Comparison of ENCODE assay signal across 8 mouse cellular contexts in the genomic region with DNA sequence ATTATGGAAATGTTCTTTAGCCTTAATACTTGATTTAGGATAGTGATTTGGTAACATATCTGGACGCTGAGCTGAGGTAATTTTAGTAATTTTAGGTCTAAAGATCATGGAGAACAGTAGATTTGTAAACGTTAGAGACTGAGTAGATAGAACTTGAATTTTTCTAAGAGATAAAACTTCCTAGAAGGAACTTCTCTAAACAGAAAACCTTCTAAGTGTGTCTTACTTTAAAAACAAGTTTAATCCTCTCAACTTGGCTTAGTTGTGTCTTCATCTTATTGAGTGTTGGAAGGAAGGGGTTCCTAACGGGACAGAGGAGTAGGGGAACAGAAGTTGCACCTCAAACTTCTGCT.
DNase-seq lines count a peak whose midpoint lies in the region; ATAC-seq and TF ChIP-seq lines count a peak whose summit lies in the region.

No protein-coding gene starts in this region.

- DNase-seq in heart, adult 8-10 months (ENCODE audit: low spot score) = no peak
- DNase-seq in CH12.LX (ENCODE audit: extremely low read depth) (no peak), adipocyte (ENCODE audit: low spot score) (no peak)
- no peak for DNase-seq in right cerebral cortex, postnatal 4 days

- peak overlapping the region; percentile 79 for H3K4me2 ChIP-seq in heart, embryonic 11.5 days
- H3K4me2 ChIP-seq in CH12.LX (ENCODE audit: insufficient read depth, low read depth, poor library complexity, severe bottlenecking) = peak overlapping the region; percentile 98; the same call in 1 of the 2 replicates
- peak overlapping the region; percentile 86 for H3K4me2 ChIP-seq in forebrain, embryonic 15.5 days (replicated peaks)
- H3K4me2 ChIP-seq in liver, embryonic 15.5 days = peak overlapping the region; percentile 89

- H3K9ac ChIP-seq in heart, embryonic 11.5 days (ENCODE audit: low read depth, low read length) = peak overlapping the region; percentile 89
- H3K9ac ChIP-seq in CH12.LX (ENCODE audit: insufficient read depth, low read depth) = peak overlapping the region; percentile 95
- 0 out of 2 replicates have a peak overlapping the region, but pooled peaks have one; percentile 72 for H3K9ac ChIP-seq in forebrain, embryonic 15.5 days (replicated peaks)
- H3K9ac ChIP-seq in liver, embryonic 15.5 days = peak overlapping the region; percentile 97

- peak overlapping the region; percentile 82 for H3K4me3 ChIP-seq in heart, embryonic 11.5 days (ENCODE audit: low read depth, low read length)
- peak overlapping the region; percentile 79 to 99 (median 83) for H3K4me3 ChIP-seq in CH12.LX (replicated peaks in 1 of 3; ENCODE audit: low read depth in 2 of 3, low read length in 2 of 3, poor library complexity in 1 of 3)
- H3K4me3 ChIP-seq in forebrain, embryonic 15.5 days = no peak overlapping the region
- peak overlapping the region; percentile 86 for H3K4me3 ChIP-seq in liver, embryonic 15.5 days (replicated peaks)

- in situ Hi-C loops in CH12.LX (cut with MboI; ENCODE audit: low pct_ligation_motif_present, low pct_unique_long_range_greater_than_20kb, low sequenced_read_pairs) = loop anchor here (5.0 kb wide), 1 partner anchor 58 kb away; no protein-coding TSS in a partner anchor

- no peak for TF ChIP-seq CTCF in CH12.LX (conservative IDR thresholded peaks at IDR 0.05 in 1 of 2, IDR thresholded peaks at IDR 0.05 in 1 of 2; ENCODE audit: low read depth in 2 of 2, low read length in 2 of 2)

- peaks cover 7% of the 10 kb centered on the region; the same call in 1 of the 2 replicates for H3K27me3 ChIP-seq in heart, embryonic 11.5 days (ENCODE audit: control insufficient read depth, insufficient read depth, low read length)
- no peaks in the 10 kb centered on the region for H3K27me3 ChIP-seq in CH12.LX (replicated peaks)
- H3K27me3 ChIP-seq in forebrain, embryonic 15.5 days = no peaks in the 10 kb centered on the region
- no peaks in the 10 kb centered on the region for H3K27me3 ChIP-seq in liver, embryonic 15.5 days

- H3K9me3 ChIP-seq in heart, embryonic 11.5 days (replicated peaks; ENCODE audit: control insufficient read depth, low read length) = no peaks in the 10 kb centered on the region; the same call in 1 of the 2 replicates
- no peaks in the 10 kb centered on the region for H3K9me3 ChIP-seq in CH12.LX (replicated peaks; ENCODE audit: low read length)
- no peaks in the 10 kb centered on the region for H3K9me3 ChIP-seq in forebrain, embryonic 15.5 days
- no peaks in the 10 kb centered on the region for H3K9me3 ChIP-seq in liver, embryonic 15.5 days (replicated peaks)

- ATAC-seq in heart, embryonic 11.5 days (replicated peaks; ENCODE audit: insufficient number of reproducible peaks, low FRiP score, low TSS enrichment) = no peak
- ATAC-seq in forebrain, embryonic 15.5 days (replicated peaks) = no peak
- ATAC-seq in liver, embryonic 15.5 days (ENCODE audit: insufficient read depth) = no peak
- ATAC-seq in cerebellum, adult (ENCODE audit: insufficient number of reproducible peaks, low FRiP score, low TSS enrichment) = no peak

- TF ChIP-seq POLR2A in CH12.LX (IDR thresholded peaks at IDR 0.05; ENCODE audit: low read depth, low read length) = no peak

- no peak for TF ChIP-seq EP300 in CH12.LX (IDR thresholded peaks at IDR 0.05; ENCODE audit: low read length)

- H3K36me3 ChIP-seq in heart, embryonic 11.5 days (ENCODE audit: control insufficient read depth, insufficient read depth, low read length) = no peaks in the 10 kb centered on the region
- peaks cover 4 to 31% of the 10 kb centered on the region in 2 experiments for H3K36me3 ChIP-seq in CH12.LX (replicated peaks in 1 of 2; ENCODE audit: control insufficient read depth in 1 of 2, insufficient read depth in 1 of 2, low read length in 1 of 2)
- H3K36me3 ChIP-seq in forebrain, embryonic 15.5 days = no peaks in the 10 kb centered on the region
- H3K36me3 ChIP-seq in liver, embryonic 15.5 days (replicated peaks) = peaks cover 17% of the 10 kb centered on the region; the same call in 1 of the 2 replicates

- dilution Hi-C loops in CH12.LX (cut with MboI; ENCODE audit: extremely low pct_ligation_motif_present, extremely low pct_unique_long_range_greater_than_20kb, low sequenced_read_pairs) = no loop called here

- peaks cover 75% of the 10 kb centered on the region for H3K79me2 ChIP-seq in CH12.LX (replicated peaks; ENCODE audit: control insufficient read depth, extremely low read depth, insufficient read depth, poor library complexity, severe bottlenecking)

- TF ChIP-seq RAD21 in CH12.LX (IDR thresholded peaks at IDR 0.05; ENCODE audit: low read depth, low read length) = no peak

- 32% methylated on average over 3 of the region's 3 CpGs for WGBS in heart, embryonic 11.5 days (ENCODE audit: insufficient replicate concordance)
- WGBS in forebrain, embryonic 15.5 days = 48% methylated on average over 3 of the region's 3 CpGs
- 6% methylated on average over 3 of the region's 3 CpGs for WGBS in liver, embryonic 15.5 days (ENCODE audit: insufficient replicate concordance)

- H3K27ac ChIP-seq in heart, embryonic 11.5 days (ENCODE audit: low read depth, low read length) = 0 out of 2 replicates have a peak overlapping the region, but pooled peaks have one; percentile 22
- peak overlapping the region; percentile 95 for H3K27ac ChIP-seq in CH12.LX (ENCODE audit: insufficient read depth, low read depth)
- no peak overlapping the region for H3K27ac ChIP-seq in forebrain, embryonic 15.5 days (replicated peaks)
- H3K27ac ChIP-seq in liver, embryonic 15.5 days (replicated peaks) = peak overlapping the region; percentile 100

- peaks cover 11% of the 10 kb centered on the region for H3K4me1 ChIP-seq in heart, embryonic 11.5 days (ENCODE audit: control insufficient read depth, insufficient read depth, low read length)
- H3K4me1 ChIP-seq in CH12.LX (ENCODE audit: control insufficient read depth in 1 of 2, insufficient read depth in 2 of 2) = peaks cover 30 to 66% of the 10 kb centered on the region in 2 experiments
- H3K4me1 ChIP-seq in forebrain, embryonic 15.5 days = peaks cover 15% of the 10 kb centered on the region
- peaks cover 64% of the 10 kb centered on the region for H3K4me1 ChIP-seq in liver, embryonic 15.5 days (replicated peaks)

TF ChIP-seq in CH12.LX, 34 proteins besides CTCF, POLR2A, EP300 and RAD21:
- TF ChIP-seq CHD1 (IDR thresholded peaks at IDR 0.05; ENCODE audit: low read depth, low read length) = peak; percentile 14; the same call in 1 of the 2 replicates
- no peak for TF ChIP-seq USF2 (conservative IDR thresholded peaks at IDR 0.05; ENCODE audit: low read depth, low read length)
